Mouse (Mus musculus) adrenal gland (tissue): ENCODE data around the gene Hibch.

Experiments
- intact Hi-C: fragments of 180-260 bp; cut with DNase I; formaldehyde crosslinking; loops from one replicate; pipeline ENCODE4 v1.15.1; 2025
- long read RNA-seq, 2 experiments: library from polyadenylated mRNA; unstranded; transcript quantifications; one replicate each; pipeline ENCODE4 v2.0.0; 2020; ENCODE audit warnings: borderline replicate concordance in 1 of 2; ENCODE audit not compliant: insufficient replicate concordance in 1 of 2

Hibch gene
- long read RNA-seq, experiment 1, transcript Hibch-201 (14 exons, 1,830 nt), result major isoform, 23 of 32 reads
- long read RNA-seq, experiment 1, partial matches to known transcripts, result 6 of 32 reads
- long read RNA-seq, experiment 1, other reads (novel, unspliced or antisense), result 3 of 32 reads
- long read RNA-seq, experiment 2, transcript Hibch-201 (14 exons, 1,830 nt), result major isoform, 31 of 33 reads
- long read RNA-seq, experiment 2, partial matches to known transcripts, result 0 of 33 reads
- long read RNA-seq, experiment 2, other reads (novel, unspliced or antisense), result 2 of 33 reads

DNA sequence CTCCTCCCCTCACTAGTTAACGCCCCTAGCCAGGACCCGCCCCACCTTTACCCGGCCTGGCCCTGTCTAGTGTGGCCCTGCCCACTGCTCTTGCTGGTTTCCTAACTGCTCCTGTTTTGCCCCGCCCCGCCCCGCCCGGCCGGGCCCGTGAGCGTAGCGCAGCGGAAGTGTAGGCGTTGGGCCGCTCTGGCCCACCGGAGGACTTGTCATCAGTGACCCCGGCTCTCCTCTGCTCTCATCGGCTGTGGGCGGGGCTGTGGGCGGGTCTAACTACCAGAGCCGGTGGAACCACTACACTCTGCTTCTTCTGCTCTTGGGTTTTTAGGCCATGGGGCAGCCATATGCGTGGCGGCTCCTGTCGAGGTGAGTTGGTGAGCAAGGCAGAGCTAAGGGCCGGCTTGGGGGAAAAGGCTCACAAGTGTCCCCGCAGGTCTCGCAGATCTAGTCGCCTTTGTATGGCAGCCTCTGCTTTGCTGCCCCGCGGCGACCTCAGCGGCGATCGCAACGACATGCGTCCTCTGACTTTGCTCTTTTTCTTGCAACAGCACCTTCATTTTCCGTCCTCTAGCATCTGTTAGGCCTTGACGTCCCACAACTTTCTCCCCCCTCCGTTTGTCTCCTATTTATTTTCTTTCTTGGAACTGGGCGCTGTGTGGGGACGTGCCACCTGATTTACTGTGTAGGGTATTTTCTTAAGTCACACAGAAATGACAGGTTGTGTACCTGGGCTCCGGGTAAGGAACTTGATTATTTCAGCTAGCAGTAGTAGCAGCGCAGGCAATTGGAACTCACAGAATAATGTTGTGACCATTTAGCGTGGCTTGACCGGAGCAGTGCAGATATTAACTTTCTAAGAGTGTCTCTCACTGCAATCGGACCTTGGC, at the start of gene Hibch:
Gene Hibch (plus strand): TSS at position 148 of the 884 bp plus-strand sequence.
- intact Hi-C loops, result loop anchor here (5.0 to 10.0 kb wide), 3 partner anchors 33 to 450 kb away; partner anchors contain the start of genes Gm28778, Nemp2, Ormdl1 and Pms1

DNA sequence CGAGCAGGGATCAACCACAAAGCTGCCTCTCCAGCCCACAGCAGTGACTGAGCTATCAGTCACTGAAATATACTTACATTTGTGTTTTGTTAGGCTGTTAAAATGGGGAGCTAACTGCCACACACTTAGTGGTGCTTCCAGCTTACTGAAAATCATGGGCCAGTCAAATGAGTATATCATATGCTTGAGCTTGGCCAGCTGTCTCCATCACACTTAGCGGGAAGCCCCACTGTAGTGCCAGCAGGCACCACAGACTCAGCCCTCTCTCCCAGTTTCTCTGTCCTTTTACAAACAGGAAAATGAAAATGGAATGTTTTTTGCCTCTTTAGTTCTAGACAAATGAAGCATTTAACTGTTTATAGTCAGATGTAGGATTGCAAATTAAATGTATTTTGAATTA, 48.8 kb upstream of the Hibch start:
- intact Hi-C loops, result no loop called here

DNA sequence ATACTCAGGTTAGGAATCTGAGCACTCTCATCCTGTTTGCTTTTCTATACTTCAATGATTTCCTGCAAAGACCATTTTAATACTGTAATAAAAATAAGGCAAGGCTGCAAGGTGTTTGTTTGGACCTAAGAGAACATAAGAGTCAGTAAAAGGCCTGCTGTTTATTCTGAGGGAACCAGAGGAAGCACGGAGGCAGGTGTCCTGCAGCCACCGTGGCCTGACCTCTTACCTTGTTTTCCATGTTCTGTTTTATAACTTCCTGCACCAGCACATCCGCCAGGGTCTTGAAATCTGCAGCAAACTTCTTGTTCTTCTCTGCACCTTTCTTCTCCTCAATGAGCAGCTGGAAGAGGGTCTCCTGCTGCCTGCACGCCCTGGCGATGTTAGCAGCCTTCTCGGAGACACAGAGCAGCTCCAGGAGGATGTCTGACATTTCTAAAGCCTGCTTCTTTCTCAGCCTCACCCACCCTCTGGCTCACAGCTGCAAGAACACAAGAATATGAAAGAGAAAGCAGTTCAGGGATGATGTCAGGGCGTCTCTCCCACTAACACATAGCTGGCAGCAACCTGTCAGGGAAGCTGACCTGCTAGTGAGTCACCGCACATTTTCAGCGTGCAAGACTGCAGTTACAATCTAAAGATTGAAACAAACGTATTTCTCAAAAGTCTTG, 45.5 kb upstream of the Hibch start:
- intact Hi-C loops, result no loop called here

DNA sequence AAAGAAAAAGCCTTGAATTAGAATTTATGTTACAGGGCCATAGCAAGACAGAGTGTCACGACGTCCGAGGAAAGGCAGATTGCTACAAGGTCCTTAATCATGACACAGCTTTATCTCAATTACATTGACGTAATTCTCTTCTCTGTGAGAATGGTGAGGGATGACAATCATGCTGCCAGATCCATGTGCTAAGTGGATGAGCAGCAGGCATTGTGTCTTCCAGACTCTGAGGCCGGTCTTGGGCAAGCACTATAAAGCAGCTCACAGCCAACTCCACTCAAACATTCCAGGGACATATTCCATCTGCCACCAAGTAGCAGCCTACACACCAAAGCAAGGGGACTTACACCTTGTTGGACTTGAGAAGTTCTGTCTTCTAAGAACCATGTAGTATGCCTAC, 45.0 kb upstream of the Hibch start:
- intact Hi-C loops, result no loop called here

DNA sequence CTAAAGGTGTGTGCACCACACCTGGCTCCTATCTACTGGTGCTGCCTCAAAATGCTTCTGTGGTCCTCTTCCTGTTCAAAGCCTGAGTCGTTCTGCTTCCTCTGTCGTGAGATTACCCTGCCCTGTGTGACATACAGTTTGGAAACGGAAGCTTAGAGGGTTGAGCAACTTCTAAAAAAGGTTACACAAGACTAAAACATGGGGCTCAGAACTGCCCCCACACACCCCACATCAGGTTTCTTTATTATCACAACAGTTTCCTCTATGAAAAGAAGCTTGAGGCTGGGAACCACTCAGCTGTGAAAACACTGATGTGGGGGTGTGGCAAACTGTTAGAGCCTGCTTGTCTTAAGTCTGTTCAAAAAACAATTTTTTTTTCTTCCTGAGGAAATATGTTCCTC, 44.4 kb upstream of the Hibch start:
- intact Hi-C loops, result no loop called here

DNA sequence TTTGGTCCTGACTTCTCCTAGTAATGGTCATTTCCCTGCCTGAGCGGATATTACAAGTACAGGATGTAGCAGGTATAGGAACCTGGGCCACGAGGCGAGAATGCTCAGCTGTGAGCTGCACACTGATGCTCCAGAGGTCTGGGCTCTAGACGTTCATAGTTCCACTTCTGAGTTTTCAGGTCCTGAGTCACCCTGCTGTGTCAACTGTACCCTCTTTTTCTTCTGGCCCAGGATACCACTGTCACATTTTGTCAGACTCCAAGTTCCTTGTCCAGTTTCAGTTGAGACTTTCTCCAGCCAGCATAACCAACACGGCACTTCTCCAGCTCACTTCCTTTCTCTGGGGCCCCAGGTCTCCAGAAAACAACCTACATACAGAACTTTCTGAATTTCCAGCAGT, 43.1 kb upstream of the Hibch start:
- intact Hi-C loops, result no loop called here

DNA sequence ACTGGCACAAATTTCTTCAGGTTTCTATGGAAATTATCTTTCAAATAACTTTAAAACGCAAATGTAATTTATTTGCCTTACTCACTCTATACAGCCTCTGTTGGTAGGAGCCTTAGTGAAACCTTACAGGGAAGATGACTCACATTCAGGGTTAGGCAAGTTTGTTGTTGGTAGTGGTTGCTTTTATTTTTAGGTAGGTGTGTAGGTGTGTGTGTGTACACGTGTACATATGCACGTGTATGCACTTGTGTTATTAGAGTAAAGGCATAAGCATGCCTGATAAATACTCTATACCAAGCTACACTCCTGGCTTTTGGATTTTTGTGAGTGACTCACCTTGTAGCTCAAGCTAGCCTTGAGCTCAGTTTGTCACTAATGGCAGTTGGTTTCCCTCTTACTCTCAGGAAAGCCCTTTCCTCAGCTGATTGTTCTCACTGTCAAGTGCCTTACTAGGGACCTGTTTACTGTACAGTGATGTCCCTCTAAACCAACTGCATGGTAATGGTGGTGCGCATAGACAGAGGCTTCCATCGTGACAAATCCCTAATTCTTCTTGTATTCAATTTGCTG, 42.2 kb upstream of the Hibch start:
- intact Hi-C loops, result no loop called here

DNA sequence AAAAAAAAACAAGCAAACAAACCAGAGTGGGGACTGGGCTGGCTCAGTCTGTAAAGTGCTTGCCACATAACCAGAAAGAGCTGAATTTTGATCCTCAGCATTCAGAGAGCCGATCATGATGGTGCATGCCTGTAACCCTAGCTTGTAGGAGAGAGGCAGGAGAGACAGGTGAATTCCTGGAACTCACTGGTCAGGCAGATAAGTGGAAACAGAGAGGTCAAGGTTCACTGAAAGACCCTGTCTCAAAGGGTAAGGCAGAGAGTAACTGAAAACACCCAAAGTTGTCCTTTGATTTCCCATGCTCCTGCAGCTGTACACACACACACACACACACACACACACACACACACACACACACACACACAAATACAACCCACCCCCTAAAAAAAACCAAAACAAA, 39.7 kb upstream of the Hibch start:
- intact Hi-C loops, result no loop called here

DNA sequence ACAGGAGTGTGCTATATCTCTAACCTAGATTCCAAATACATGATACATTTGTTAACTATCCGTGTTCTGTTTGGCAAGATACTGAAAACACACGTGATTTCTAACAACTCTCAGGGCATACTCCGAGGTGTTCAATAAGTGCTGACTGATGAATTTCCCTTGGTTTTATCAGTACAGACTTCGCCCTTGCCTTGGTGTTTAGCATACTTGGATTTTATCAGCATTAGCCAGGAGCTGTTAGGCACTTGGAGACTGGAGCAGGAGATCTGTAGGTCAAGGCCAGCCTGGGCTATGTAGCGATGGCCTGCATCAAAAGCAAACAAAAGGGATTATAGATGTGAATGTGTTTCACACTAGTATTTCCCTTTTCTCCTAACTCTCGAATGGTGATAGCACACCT, 36.3 kb upstream of the Hibch start:
- intact Hi-C loops, result no loop called here

DNA sequence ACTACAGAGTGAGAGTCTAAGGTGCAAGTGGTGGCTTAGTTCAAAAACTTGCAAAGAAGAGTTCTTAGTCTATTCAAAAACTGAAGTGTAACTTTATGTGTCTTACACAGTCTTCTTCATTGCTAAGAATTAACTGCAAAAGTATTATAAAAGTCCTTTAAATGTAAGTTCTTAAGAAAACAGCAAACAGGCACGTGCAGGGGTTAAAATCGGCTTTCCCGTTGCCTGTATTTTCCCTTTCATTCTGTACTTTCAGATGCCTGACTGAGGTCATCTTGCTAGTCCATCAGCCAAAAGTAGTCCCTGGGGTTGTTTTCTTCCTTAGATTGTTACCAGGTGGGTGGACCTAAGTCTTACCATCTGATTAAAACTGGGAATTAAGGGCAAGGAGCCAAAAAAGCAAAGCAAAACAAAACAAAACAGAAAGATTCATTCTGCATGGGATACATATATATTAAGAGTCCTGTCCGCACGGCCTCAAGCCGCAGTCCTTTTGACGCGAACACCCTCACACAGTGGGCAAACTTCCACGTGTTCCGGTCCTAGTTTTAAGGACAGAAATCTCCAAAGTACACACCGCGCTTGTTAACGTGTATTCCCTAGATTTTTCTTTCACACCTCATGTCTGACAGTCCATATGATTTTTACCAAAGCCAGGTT, 28.4 kb upstream of the Hibch start:
- intact Hi-C loops, result no loop called here

DNA sequence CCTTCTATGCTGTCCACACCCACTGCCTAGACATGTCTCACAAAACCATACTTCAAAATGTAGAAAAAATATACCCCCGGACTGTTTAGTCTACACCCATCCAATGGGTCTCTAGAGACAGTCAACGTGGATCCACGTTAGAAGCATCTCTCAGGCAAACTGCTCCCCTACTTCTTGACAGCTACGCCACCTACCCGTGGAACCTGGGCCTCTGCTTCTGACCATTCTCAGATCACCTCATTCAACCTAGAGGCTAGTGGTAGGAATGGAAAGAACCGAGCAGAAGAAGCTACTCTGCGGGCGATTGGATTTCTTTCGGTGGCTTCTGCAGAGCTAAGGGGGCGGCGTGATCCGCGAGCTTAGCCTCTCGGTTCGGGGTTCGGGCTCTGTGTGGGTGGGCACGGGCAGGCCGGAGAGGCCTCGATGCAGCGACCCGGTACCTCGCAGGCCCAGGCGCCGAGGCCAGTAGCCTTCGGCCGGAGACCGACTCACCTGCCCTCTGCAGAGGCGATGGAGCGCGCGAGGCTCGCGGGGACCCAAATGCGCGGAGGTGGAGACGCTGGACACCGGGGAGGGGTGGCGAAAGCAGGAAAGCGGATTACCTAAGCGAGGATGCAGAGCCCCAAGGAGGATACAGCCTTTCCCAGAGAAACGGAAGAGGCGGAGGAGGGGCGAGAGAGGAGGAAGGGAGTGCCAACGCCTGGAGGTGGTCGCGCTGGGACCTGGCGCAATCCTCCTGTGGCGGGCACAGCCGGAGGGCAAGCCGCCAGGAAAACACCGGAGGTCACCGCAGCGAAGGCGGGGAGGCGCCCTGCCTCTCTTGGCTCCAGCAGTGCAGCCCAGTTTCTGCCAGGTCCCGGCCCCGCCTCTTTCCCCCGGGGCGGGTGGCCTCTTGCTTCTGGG, 27.6 kb upstream of the Hibch start, which contains the start of gene Inpp1:
Gene Inpp1 (minus strand): TSS at position 779 of the 903 bp plus-strand sequence.
- intact Hi-C loops, result no loop called here

DNA sequence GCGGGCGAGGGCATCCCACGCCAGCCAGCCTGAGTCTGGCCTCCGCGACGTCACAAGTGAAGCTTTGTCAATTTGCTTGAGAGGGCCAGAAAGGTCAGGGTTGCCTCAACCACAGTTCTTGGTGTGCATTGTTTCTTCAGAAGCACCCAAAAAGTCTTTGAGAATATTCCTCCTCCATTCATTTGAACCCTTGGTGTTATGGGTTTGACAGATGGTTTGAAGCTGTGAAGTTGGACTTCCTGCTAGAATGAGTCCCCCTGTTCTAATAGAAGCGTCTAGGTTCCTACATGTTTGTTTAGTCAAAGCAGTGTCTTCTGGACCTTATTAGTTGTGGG, 26.9 kb upstream of the Hibch start:
- intact Hi-C loops, result no loop called here

DNA sequence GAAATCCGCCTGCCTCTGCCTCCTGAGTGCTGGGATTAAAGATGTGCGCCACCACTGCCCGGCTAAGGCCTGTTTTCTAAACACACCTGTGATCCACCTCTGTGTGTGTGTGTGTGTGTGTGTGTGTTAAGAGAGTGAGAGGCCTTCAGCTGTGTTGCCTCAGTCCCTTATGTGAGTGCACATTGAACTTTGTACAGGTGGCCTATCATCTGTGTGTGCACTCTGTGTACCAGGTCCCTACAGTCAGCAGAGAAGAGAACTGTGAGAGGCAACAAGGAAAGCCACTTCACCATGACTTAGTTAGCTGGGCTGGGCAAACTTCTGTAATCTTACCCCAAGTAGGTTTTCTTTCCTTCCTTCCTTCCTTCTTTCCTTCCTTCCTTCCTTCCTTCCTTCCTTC, 5.6 kb upstream of the Hibch start:
- intact Hi-C loops, result no loop called here

DNA sequence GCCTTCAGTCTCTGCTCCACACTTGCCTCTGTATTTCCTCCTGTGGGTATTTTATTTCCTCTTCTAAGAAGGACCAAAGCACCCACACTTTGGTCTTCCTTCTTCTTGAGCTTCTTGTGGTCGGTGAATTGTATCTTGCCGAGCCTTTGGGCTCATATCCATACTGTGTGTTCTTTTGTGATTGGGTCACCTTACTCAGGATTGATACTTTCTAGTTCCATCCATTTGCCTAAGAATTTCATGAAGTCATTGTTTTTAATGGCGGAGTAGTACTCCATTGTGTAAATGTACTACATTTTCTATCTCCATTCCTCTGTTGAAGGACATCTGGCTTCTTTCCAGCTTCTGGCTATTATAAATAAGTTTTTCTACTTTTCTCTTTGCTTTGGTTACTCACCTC, 375 bp upstream of the Hibch start:
- intact Hi-C loops, result loop anchor here (10.0 kb wide), 2 partner anchors 210 to 450 kb away; partner anchors contain the start of genes Gm28778, Nemp2, Ormdl1 and Pms1

DNA sequence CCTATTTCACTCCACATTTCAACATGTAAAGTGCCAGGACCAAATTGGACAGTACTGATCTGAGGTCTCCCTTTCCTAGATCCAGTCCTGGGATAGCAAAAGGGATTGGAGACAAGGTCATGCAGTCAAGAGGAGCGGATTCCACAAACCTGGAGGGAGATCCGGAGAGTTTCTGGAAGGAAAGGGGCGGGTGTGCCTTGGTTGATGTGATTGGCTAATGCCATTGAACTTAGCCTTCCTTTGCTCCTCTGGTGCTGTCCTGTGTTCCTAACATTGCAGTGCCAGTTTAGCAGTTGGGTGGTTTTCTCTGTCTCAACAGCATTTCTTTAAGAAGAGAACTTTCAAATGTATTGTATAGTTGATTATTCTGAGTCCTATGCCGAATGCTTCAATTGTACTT, 1.8 kb downstream of the Hibch start:
- intact Hi-C loops, result loop anchor here (5.0 to 10.0 kb wide), 3 partner anchors 34 to 448 kb away; partner anchors contain the start of genes Gm28778, Nemp2, Ormdl1 and Pms1

DNA sequence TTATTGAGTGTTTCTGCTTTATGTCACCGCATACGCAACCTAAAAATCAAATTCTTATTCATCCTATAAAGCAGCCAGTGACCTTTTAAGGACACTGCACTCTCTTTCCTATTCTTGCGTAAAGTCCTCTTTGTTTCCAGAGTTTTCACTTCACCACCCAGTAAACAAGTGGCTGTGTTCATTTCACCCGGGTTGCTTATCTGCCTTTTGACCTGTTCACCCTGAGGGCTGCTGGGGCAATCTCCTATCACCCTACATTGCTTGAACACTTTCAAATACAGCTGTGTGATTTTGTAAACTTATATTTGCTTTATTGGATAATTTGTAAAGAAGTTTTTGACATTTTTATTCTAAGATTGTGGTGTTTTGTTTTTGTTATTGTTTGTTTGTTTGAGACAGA, 4.7 kb downstream of the Hibch start:
- intact Hi-C loops, result loop anchor here (5.0 to 10.0 kb wide), 3 partner anchors 37 to 445 kb away; partner anchors contain the start of genes Gm28778, Nemp2, Ormdl1 and Pms1

DNA sequence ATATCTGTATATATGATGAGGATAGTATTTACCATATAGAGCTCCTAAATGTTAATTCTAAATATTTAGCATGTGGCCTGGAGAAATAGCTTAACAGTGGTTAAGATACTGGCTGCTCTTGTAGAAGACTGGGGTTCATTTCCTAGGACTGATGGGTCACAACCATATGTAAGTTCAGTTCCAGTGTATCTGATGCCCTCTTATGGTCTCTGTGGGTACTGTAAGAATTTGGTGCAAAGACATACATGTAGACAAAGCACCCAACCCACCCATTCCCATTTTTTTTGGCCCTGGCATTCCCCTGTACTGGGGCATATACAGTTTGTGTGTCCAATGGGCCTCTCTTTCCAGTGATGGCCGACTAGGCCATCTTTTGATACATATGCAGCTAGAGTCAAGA, 9.3 kb downstream of the Hibch start:
- intact Hi-C loops, result loop anchor here (10.0 kb wide), 1 partner anchor 549 kb away; no protein-coding TSS in a partner anchor

DNA sequence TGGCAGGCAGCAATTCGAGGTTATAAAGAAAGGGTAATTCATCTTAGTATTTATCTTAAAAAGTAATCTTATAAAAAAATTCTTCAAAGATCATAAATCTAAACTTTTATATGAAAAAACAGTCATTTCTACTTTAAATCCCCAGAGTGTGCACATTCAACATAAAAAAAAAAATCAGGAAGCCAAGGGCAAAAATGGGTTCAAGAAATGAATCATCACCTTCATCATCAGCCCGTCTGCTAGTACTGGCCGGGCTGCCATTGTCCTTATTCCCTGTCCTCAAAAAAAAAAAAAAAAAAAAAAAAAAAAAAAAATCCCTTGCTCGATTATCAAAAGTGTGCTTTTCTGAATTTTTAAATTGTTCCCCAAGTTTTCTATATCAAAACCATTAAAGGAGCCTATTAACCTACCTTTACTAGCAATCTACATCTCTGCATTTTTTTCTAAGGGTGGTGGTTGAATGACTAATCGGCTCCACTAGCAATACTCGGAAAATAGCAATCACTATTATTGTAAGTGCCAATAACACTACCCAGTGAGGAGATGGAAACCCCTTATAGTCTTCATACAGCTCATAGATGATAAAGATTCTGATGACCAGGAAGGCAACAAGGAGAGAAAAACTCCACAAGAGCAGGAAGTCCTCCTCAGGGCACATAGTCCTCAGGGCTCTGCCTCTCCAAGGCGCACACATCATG, 11.3 kb downstream of the Hibch start:
- intact Hi-C loops, result loop anchor here (5.0 to 10.0 kb wide), 2 partner anchors 209 to 551 kb away; no protein-coding TSS in a partner anchor

DNA sequence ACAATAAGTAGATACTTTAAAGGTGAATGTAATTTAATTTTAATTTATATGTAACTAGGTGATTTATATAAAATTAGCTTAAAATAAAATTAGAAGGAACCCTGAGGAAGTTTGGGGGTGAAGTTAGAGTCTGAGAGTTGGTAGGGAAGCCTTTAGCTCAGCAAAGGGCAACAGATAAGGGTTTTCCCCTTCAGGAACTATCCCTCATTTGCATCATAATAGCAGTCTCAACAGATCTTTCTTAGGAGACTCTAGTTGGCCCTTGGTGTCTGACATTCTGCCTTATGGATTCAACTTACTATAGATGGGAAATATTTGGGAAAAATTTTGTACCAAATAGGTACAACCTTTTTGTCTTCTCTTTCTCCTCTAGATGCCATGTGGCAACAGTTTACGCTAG, 19.5 kb downstream of the Hibch start:
- intact Hi-C loops, result no loop called here
